Mouse (Mus musculus): ENCODE measurements around the gene Rbbp6. TPM values are rescaled to one million over a fixed set of nuclear protein-coding genes. Genes with fewer than 3 reads are reported as not detected.

The Rbbp6 gene
- total RNA-seq (2021) = 10 to 100 TPM; 49.0 to 64.5 TPM
- long read RNA-seq, experiment 1, full-length matches to known transcripts = 34 of 93 reads
- long read RNA-seq, experiment 1, partial matches to known transcripts = 1 of 93 reads
- long read RNA-seq, experiment 1, other reads (novel, unspliced or antisense) = 58 of 93 reads
- long read RNA-seq, experiment 2, full-length matches to known transcripts = 15 of 35 reads
- long read RNA-seq, experiment 2, partial matches to known transcripts = 0 of 35 reads
- long read RNA-seq, experiment 2, other reads (novel, unspliced or antisense) = 20 of 35 reads

DNA sequence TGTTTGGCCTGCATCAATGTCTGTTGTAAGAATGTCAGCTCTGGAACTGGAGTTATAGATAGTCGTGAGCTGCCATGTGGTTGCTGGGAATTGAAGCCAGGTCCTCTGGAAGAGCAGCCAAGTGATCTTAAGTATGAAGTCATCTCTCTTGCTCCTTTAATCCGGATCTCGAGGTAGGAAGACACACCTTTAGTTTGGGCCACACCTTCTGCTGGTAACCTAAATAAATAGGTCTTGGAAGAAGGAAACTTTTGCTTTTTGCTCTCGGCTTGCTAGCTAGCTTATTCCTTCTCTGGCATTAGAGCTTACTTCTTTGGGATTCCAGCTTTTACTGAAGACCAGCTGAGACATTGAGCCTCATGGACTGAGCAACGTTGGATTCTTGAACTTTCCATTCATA is at the start of gene Rbbp6:
Gene Rbbp6 (plus strand): TSS at position 301 of the 400 bp plus-strand sequence.
- DNase-seq = no peak

DNA sequence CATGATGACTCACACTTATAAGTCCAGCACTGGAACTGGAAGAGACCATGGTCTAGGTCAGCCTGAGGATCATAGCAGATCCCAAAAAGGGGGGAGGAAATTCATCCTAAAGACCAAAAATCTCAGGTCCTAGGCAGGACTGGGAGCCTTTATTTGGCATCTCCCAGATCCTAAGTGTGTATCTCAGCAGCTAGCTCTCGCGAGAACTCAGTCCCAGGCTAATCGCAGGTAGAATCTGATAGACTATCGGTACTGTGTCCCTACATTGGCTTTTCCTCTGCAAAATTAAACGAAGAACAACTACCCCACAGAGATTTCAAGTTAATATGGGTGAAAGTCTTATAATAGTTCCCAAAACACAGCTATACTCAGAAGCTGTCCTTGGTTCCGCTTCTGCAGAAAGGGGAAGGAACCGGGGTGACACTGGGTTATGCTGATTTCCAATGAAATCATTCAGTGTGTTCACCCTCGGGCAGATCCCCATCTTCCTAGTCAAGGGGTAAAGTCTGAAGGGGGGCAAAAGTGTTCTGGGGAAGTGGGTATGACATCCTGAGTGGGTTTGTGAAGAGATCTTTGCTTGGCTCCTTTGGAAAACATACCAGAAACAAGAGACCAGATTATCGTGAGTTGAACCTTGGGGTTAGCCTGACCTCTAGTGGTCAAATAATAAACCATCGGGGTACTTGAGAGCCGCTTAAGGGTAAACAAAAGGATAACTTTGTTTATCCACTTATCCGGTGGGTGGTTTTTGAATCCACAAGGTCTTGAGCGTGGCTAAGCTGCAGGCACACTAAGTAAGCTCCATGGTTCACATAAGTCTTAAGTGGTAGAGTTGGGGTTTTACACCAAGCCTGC is 45.5 kb upstream of the Rbbp6 start:
- peak; percentile 31 for DNase-seq

DNA sequence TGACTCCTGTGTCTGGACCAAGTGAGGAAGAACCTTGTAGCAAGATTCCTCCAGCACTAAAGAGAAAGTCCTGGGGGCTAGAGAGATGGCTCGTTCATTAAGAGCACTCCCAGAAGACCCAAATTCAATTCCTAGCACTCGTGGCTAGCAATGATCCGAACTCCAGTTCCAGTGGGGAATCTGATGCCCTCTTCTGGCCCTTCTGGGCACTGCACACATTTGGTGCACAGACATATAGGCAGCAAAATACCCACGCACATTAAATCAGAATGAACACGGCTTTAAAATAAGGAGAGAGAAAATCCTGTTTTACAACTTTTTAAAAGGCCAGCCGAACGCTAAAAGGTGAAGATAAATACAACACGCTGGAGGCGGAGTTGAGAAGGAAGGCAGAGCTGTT is 43.9 kb upstream of the Rbbp6 start:
- DNase-seq = peak; percentile 15

DNA sequence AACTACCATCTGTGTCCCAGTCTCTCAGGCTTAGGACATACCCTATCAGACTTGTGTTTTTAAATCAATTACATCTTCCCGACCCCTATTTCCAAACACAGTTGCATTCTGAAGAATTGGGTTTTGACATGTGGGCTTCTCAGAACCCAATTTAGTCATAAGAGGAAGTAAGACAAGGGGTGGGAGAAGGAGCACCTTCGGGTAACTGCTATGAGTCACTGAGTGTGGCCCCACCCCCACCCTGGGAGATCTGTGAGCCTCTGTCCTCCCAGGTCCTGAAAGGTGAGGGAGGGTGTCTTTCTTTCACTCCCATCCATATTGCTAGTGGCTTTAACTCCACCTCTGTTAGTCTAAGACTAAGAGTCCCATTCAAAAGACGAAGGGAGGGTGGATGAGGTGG is 41.2 kb upstream of the Rbbp6 start:
- DNase-seq = no peak

DNA sequence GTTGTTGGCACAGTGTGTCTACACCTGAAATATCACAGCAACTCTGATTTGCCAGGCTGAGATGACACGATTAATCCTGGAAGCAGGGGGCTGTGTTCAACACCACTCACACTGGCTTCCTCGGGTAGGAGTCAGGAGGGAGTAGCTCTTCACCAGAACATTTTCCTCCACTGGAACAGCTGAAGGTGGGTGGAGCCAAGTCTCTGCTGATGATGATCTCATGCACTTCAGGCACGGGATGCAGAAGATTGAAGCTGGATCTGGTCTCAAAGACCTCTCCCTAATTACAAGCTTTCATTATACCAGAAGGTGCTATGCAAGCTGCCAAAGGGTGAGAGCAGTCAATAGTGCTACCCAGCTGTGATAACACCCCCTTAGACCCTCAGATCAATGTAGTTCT is 35.0 kb upstream of the Rbbp6 start:
- peak; percentile 7 for DNase-seq

DNA sequence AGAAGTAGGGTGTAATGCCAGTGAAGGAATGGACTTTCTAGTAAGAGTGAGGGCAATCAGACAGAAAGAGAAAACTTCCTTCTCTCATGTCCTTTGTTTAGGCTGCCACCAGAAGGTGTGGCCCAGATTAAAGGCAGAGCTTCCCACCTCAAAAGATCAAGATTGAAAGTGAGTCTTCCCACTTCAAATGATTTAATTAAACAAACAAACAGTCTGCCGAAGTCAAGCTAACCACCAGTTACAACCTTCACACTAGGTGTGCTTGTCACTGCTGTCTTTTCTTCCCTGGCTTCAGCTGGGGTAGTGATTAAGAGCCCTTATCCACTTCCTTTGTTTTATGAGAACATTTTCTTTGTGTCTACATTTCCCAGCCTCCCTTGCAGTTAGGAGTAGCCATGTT is 33.3 kb upstream of the Rbbp6 start:
- no peak for DNase-seq

DNA sequence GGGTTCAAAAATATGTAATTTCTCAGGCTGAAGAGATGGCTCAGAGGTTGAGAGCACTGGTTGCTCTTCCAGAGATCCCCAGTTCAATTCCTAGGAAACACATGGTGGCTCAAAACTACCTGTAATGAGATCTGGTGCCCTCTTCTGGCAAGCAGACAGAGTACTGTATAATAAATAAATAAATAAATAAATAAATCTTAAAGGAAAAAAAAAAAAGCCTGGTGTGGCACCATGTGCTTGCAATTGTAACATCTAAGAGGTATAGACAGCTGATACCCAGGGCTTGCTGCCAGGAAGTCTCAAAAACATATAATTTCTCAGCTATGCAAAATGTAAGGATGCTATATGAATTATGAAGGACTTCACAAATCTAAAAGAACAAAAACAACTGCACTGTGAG is 28.9 kb upstream of the Rbbp6 start:
- DNase-seq = no peak

DNA sequence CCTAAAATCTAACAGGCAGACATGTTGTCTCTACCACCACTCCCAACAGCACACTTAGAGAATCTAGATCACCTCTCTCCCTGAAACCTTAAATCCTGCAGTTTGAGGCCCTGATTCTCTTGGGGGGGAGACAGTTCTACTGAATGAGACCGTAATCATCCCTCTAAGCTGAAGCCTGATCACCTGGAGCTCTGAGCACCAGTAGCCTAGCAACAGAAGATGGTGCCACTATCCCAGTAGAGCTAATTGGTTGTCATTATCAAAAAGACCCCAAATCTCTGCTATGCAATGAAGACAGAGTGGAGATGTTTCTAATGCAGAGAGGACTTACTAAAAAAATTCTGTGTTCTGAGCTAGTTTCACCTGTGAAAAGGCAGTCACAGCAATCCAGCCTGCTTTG is 27.3 kb upstream of the Rbbp6 start:
- DNase-seq = no peak

DNA sequence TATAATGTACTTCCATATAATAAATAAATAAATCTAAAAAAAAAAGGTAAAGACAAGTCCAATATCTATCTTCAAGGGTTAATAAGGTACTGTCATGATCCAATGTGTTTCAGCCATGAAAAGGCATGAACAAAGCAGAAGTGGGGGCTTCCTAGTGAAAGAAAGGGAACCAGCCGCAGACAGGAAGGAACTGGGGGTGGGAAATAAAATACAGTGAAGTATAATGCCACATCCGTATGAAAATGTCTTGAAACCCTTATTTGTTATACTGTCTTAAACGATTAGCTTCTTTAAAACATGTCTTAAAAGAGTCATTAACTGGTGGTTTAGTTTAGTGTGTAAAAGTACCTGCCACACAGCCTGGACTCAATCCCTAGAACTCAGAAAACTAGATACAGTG is 26.3 kb upstream of the Rbbp6 start:
- no peak for DNase-seq

DNA sequence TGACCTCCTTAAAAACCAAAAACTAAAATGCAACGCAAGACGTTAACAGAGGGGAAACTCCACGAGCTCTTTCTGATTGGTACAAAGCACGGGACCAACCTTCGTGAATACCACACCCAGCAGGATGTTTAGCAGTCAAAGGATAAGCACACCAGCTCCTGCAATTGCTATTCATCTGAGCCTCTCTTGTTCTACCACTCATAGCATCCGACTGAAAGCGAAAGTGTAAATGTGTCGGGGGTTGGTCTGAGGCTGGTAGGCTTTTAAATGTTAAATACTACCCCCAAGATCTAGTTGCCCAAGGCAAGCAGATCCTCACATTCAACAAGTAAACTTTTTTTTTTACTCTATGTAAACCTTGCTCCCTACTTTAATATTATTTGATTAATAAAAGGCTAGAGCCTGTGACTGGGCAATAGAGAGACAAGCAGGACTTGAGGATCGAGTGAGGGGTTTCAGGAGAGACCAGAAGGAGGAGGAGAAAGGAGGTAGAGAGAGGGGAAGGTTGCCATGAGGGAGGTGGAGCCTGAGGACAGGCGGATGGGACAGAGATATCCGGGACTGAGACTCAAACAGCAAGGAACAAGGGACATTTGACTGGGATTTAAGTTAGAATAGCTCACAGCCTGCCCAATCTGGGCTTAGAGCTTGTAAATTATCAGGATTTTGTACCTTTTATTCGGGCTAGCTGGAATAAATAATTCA is 25.0 kb upstream of the Rbbp6 start:
- DNase-seq = no peak

DNA sequence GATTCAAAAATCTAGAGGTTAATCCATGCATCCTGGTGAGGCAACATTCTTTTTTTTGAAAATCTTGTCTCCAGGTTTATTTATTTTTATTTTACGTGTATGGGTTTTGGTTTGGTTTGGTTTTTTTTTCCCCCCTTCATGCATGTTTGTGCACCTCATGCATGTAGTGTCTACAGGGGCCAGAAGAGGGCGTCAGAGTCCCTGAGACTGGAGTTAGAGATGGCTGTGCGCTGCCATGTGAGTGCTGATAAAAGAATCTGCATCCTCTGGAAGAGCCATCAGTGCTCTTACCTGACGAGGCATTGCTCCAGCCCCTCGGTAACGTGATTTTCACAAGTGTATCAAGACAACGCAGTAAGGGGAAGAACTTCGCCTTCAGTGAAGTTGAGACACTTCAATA is 23.4 kb upstream of the Rbbp6 start:
- DNase-seq = no peak

DNA sequence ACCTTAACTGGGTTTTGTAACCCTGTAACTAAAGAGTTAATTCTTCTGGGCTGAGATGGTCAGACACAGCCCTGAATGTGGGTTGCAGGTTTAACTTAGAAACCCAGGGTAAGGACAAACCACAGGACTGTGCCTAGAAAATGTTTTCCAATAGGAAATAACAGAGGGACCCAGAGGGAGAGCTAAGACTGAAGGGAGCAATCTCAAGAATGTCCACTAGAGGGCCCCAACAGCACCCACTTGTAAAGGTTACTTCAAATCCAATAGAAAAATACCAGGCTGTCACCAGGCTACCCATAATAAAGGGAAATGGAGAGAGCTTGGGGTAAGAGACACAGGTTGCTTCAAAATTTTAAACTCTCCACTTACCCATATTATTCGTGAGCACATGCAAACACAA is 20.3 kb upstream of the Rbbp6 start:
- DNase-seq = peak; percentile 87

DNA sequence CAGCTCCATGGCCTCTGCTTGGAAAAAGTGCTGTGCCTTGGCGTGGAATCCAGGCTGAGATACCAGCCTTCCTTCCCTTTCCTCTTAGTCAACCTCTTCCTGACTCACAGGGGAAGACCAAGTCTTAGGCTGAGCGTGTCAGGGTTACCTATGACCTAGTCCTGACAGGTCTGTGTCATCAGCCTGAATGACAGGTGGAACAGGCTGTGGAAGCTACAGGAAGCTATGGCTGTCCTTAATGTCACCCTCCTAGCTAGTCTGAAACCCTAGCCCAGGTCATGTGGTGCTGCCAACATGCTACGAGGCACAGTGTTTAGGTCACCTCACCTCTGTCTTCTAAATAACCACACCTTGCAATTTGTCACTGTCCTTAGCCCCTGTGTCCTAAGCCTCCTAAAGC is 16.2 kb upstream of the Rbbp6 start:
- DNase-seq = no peak

DNA sequence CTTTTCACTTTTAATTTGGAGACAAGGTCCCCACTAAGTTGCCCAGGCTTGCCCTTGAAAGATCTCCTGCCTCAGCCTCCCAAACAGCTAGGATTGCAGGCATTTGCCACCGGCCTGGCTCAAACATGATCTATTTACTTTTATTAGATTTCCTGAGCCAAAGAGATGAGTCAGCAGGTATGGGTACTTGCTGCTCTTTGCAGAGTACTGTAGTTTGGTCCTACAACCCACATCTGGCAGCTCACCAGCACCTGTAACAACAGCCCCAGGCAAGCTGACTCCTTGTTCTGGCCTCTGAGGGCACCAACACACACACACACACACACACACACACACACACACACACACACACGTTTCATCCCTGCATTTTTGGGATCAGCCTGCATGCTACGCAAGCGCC is 14.0 kb upstream of the Rbbp6 start:
- DNase-seq = no peak

DNA sequence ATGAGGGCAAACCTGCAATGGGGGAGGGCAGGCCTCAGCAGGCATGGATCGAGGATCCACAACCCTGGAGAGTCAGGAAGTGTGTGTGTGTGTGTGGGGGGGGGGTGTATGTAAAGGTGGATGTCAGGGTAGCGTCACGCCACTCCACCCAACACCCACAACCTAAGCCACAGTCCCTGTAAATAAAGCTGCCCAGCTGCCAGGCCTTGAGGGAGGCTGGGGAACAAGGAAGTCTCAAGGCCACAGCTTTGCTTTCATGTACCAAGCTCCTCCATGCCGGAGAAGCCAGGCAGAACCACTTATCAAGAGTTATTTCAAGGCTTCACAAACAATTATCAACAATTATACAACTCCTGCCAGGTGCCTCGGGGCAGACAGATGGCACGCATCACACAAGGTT is 13.4 kb upstream of the Rbbp6 start:
- DNase-seq = peak; percentile 35

DNA sequence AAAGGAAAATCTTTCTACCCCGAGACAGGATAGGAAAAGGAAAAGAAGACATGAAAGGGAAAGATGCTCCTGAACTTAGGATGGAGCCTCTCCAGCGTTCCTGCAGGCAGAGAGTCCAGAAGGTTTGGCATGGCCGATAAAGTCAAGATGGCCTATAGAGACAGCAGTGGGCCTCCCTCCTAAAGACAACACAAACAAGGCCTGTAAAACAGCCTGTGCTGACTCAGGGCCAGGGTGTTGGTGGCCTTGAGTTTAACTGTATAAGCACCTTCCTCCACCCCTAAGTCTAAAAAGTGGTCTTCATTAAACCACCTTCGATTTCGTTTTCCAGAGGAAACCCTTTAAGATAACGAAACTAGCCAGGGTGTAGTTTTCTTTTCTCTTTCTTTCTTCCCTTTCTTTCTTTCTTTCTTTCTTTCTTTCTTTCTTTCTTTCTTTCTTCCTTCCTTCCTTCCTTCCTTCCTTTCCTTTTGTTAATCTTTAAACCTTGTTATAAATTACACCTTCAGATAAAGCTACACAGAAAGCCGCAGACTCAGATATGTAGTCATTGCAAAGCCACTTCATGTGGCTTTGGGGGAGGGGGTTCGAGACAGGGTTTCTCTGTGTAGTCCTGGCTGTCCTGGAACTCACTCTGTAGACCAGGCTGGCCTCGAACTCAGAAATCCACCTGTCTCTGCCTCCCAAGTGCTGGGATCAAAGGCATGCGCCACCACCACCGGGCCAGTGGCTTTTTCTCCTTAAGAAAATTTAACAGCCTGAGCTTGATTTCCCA is 10.8 kb upstream of the Rbbp6 start:
- no peak for DNase-seq

DNA sequence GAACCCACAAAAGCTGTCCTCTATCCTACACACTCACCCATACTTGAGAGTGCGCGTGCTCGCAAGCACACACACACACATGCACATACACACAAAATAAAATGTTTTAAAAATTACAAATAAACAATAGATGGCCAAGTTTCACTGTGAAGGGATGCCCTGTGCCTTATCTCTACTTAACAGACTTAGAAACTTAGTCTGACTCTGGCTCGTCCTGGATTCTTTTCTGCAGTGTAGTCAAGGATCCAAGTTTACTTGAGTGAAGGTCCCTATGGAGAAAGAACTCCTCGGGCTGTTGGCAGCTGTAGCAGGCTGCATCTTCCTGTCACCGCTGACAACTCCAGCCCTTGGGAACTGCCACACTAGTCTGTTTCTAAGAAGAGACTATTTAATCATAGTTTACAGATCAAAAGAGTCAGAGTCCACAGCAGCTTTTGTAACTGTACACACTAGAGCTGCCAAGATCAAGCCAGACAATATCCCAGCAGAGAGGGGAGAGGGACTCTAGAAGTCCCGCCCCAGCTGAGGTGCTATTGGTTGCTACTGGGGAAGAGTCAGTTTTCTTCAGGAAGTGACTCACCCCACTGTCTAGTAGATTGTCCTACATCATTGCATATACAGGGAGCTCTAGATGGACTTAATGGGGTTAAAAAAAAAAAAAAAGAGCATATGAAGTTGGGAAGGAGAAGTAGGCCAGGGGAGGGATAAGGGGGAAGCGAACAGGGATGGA is 10.1 kb upstream of the Rbbp6 start:
- peak; percentile 71 for DNase-seq

DNA sequence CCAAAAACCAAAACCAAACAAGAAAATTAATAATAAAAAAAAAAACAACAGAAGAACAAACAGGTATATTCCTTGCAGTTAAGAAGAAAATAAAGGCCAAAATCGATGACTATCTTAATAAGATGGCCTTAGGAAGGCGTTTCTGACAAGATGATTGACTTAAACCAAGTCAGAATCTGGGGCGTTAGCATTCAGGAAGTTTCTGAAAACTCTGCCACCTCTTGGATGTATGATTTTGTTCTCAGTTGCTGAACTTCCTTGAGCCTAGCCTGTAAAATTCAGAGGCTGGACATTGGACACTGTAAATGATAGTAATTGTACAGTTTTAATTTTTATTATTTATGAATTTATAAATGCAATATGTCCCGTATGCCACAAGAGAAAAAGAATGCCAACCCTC is 3.3 kb downstream of the Rbbp6 start:
- no peak for DNase-seq

DNA sequence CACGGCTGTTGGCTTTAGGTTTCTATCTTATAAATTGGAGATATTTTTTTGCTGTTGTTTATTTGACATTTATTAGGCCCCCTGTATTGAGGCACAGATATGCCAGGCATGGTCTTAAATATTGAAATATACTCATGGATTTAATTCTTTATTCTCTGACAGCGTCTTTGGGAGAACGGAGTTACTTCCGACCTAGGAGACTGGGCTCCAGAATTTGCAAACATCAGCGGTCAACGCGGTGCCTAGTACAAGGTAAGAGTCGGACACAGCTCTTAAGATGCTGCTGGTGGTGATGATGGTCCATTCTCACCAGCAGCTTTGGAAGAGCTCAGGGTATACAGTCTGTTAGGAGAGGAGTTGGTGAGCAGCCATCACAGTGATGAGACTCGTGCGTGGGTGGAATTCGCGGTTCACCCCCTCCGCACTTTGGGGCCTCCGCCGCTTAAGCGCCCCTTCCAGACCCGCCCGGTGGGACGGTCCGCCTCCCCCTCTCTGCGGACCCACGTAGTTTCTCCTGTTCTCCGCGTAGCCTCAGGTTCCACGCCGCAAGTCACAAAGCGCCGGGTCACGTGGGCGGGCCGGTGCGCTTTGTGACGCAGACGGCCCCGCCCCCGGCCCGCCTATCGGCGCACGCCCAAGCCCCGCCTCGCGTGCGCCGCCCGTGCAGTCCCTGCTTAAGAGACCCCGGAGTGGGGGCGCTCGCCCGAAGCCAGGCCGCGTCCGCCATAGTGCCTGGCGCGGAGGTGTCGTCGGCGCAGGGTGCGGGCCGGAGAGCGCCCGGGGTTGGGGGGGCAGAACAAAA is 3.9 kb downstream of the Rbbp6 start:
- DNase-seq = peak; percentile 97

DNA sequence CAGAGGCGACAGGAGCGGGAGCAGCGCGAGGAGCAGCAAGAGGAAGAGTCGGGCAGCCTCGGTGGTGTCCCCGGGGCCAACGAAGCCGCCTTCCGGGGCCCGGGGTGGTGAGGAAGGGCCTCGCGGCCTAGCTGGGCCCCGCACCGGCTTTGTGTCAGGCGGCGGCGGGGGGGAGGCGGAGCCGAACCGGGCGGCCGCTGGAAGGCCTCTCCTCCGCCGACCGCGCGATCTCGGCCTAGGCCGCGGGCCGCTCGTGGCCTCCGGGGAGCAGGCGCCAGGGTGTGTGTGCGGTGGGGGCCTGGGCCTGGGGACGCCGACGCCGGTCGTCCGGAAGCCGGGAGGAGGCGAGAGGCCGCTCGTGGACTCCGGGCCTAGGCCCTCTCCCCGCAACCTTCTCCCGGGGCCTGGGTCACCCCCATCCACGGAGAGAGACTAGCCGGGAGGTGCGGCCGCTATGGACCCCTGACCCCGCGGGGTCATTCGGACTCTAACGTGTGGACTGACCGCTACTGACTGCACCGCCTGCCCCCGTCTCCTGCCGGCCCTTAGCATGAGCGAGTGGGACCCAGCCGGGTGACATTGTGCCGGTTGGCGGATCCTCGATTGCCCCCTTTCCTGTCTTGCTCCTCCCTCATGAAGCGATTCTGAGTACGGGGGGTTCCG is 4.8 kb downstream of the Rbbp6 start:
- peak; percentile 65 for DNase-seq

All from adrenal gland, postnatal 10 days (tissue).